Mouse (Mus musculus): ENCODE data around the gene Ccl26. TPM values are rescaled to one million over a fixed set of nuclear protein-coding genes. Genes with fewer than 3 reads are reported as not detected.
A peak's percentile ranks its signal among the peaks of the same experiment; 100 is the strongest.
"Not testable (repeated sequence)": the region's sequence is repeated elsewhere in the genome, so short reads cannot be mapped to it uniquely, and the experiment has no call there.

Gene Ccl26
- not detected for total RNA-seq (2018; cell fraction: chromatin; rRNA removed)
- not detected for total RNA-seq (2018; cell fraction: cytosol; rRNA removed)
- not detected for total RNA-seq (2018; cell fraction: nucleus; rRNA removed)
- polyA plus RNA-seq (2018) = not detected in 3 replicates

DNA sequence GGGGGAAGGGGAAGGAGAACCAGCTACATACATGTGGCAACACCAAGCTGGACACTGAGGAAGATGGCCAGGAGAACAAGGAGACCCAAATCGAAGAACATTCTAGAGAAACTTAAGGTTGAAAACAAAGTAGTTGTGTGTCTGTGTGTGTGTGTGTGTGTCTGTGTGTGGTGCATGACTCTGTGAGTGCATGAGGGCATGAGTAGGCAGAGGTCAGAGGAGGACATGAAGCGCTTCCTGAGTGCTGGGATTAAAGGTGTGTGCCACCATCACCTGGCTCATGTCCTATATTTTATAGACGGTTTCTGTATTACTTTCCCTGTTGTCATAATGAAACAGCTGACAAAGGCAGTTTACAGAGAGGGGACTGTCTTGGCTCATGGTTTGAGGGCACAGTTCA lies at the start of gene Ccl26:
Gene Ccl26 (minus strand): TSS at position 101 of the 400 bp plus-strand sequence.
- Histone ChIP-seq H3K79me2 (ENCODE audit: inconsistent target) (no peaks in the 10 kb centered on the region), H3K36me3 (ENCODE audit: inconsistent target) (no peaks in the 10 kb centered on the region), H3K4me3 (ENCODE audit: inconsistent target) (no peak within 1 kb of the TSS), H3K27ac (no peak within 1 kb of the TSS)
- 92% methylated on average over 3 of the region's 3 CpGs for WGBS (ENCODE audit: missing documents)

DNA sequence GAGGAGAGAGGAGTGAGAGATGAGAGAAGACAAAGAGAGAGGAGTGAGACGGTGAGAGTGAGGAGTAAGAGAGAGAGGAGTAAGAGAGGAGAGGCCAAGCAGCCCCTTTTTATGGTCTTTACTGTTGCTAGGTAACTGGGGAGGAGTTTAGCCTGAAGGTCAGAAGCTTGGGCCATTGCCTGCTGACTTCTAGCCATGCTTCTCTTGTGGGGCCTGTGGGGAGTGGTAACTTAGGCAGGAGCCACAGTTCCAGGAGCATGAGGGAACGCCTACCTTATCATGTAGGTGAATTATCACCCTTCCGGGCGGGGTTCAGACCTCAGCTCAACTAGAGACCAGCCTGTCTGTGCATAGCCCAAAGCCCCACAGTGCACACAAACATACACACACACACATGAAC lies 46.4 kb upstream of the Ccl26 start:
- WGBS (ENCODE audit: missing documents) = 89% methylated on average over 4 of the region's 4 CpGs
- no peaks in the 10 kb centered on the region for H3K36me3 ChIP-seq (ENCODE audit: inconsistent target)

DNA sequence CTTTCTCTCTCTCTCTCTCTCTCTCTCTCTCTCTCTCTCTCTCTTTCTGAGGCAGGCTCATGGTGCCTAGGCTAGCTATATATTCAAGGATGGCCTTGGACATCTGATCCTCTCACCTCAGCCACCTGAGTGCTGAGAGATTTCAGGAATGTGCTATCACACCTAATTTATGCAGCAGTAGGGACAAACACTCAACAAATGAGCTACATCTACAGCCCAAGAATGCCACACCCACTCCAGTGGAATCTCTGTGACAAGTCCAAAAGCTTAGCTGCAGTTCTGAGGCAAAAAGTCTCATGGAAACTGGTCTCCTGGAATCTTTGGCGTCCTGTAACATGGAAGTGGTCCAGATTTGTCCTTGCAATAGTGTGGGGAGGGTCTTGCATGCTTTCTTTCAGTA lies 44.2 kb upstream of the Ccl26 start:
- Histone ChIP-seq H3K36me3 (ENCODE audit: inconsistent target) (no peaks in the 10 kb centered on the region), H3K27ac (no peak overlapping the region), H3K4me3 (ENCODE audit: inconsistent target) (no peak overlapping the region), H3K79me2 (ENCODE audit: inconsistent target) (no peaks in the 10 kb centered on the region)
- 53% methylated on average over 1 of the region's 1 CpGs for WGBS (ENCODE audit: missing documents)

More for the DNA sequence above, 46.4 kb upstream of the Ccl26 start:
- no peaks in the 10 kb centered on the region for H3K79me2 ChIP-seq (ENCODE audit: inconsistent target)
- no peak overlapping the region for H3K27ac ChIP-seq
- no peak overlapping the region for H3K4me3 ChIP-seq (ENCODE audit: inconsistent target)

DNA sequence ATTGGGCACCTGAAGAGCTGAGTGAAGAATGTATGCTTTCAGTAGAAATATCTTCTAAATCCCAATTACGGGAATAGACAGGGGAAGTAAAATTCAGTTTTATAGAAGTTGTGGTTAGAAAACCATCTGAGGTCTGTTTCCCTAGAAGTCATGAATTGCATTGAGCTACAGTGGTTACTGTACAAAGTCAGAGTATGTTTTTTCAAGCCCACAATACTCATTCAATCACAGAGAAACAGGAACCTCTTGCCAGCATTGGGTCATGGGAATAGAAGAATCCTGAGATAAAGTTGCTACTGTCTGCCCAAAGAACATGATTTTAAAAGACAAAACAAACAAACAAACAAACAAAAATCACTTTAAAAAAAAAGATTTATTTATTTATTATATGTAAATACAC lies 43.3 kb upstream of the Ccl26 start:
- not testable (repeated sequence) for H3K4me3 ChIP-seq (ENCODE audit: inconsistent target); H3K36me3 ChIP-seq (ENCODE audit: inconsistent target); H3K27ac ChIP-seq; H3K79me2 ChIP-seq (ENCODE audit: inconsistent target)
- WGBS (ENCODE audit: missing documents) = no CpG with 5 or more reads among the region's 1 CpGs

DNA sequence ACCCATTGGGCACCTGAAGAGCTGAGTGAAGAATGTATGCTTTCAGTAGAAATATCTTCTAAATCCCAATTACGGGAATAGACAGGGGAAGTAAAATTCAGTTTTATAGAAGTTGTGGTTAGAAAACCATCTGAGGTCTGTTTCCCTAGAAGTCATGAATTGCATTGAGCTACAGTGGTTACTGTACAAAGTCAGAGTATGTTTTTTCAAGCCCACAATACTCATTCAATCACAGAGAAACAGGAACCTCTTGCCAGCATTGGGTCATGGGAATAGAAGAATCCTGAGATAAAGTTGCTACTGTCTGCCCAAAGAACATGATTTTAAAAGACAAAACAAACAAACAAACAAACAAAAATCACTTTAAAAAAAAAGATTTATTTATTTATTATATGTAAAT lies 41.3 kb upstream of the Ccl26 start:
- not testable (repeated sequence) for H3K79me2 ChIP-seq (ENCODE audit: inconsistent target); H3K36me3 ChIP-seq (ENCODE audit: inconsistent target); H3K4me3 ChIP-seq (ENCODE audit: inconsistent target); H3K27ac ChIP-seq
- WGBS (ENCODE audit: missing documents) = no CpG with 5 or more reads among the region's 1 CpGs

DNA sequence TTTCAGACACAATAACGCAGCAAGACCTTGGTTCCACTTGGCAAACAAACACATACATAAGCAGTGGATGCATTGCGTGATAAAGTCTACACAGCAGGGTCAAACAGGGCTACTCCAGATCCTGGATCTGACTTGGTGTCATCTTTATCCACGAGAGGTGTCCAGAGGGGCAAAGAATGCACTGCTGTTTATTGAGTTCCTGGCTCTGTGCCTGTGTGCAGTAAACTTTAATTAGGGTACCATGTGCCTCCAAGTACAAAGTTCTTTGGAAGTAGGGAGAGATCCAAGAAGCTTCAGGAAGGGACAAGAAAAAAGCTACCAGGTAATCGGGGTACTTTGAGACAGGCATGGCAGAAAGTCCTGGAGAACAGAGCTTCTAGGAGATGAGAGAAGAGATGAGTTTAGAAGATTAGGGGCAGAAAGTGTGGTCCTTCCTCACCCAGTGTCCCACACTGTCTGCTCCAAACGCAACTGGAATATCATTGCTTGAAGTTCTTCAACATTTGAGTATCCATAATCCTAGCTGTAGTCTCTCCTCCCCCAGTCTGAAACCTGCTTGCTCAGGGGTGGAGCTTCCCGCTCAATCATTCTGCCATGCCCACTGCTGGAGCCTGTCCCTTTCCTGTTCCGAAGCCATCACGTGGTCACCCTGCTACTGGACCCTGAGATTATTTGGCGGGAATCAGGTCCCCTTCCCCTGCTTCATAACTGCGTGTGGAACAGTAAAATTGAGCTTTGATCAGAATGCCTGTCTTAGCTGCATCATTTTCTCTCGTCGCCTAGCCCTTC lies 26.8 kb upstream of the Ccl26 start:
- H3K36me3 ChIP-seq (ENCODE audit: inconsistent target) = no peaks in the 10 kb centered on the region
- no peak overlapping the region for H3K4me3 ChIP-seq (ENCODE audit: inconsistent target)
- H3K27ac ChIP-seq = no peak overlapping the region
- WGBS (ENCODE audit: missing documents) = 89% methylated on average over 9 of the region's 12 CpGs
- H3K79me2 ChIP-seq (ENCODE audit: inconsistent target) = no peaks in the 10 kb centered on the region

DNA sequence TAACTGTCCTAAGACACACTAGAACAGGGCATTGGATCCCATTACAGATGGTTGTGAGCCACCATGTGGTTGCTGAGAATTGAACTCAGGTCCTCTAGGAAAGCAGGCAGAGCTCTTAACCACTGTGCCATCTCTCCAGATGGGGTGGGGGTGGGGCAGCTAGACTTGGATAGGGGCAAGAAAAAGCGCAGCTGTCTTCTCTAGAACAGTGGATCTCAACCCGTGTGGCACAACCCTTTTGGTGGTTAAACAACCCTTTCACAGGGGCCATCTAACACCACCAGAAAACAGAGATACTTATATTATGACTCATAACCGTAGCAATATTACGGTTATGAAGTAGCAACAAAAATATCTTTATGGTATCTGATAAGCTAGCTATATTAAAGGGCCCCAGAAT lies 24.4 kb upstream of the Ccl26 start:
- Histone ChIP-seq H3K79me2 (ENCODE audit: inconsistent target) (no peaks in the 10 kb centered on the region), H3K27ac (no peak overlapping the region), H3K36me3 (ENCODE audit: inconsistent target) (no peaks in the 10 kb centered on the region), H3K4me3 (ENCODE audit: inconsistent target) (no peak overlapping the region)
- WGBS (ENCODE audit: missing documents) = 84% methylated on average over 3 of the region's 4 CpGs

DNA sequence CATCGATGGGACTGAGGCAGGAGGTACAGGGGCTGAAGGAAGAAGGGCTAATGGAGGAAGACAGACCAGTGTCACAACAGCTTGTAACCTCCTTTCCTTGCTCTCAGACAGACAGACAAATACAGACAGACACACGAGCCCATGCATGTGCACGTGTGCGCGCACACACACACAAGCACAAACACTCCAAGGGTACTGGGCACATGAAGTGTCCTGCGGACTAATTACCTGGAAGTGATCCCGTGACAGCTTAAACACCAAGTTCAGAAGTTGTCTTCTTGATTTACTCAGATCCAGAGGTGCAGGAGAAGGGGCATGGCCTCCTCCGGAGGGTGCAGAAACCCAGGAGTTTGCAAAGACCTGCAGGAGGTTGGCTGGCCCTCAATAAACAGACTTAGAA lies 22.3 kb upstream of the Ccl26 start:
- no peak overlapping the region for H3K4me3 ChIP-seq (ENCODE audit: inconsistent target)
- H3K36me3 ChIP-seq (ENCODE audit: inconsistent target) = no peaks in the 10 kb centered on the region
- WGBS (ENCODE audit: missing documents) = 98% methylated on average over 8 of the region's 8 CpGs
- H3K79me2 ChIP-seq (ENCODE audit: inconsistent target) = no peaks in the 10 kb centered on the region
- H3K27ac ChIP-seq = no peak overlapping the region

DNA sequence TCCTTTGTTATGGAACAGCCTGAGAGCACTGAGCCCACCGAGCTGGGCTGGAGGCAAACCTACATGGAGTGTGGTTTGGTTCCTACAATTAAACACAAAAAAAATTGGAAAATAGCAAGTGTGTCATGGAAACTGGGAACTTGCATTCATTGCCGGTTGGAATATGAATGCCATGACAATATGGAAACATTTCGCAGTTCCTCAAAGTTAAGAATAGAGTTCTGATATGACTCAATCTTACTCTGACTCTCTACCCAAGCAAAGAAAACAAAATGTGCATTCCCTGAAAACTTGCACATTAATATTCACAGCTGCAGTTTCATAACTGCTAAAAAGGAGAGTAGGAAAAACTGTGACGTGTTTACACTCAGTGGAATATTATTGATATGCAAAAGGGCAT lies 19.0 kb upstream of the Ccl26 start:
- Histone ChIP-seq H3K27ac (no peak overlapping the region), H3K4me3 (ENCODE audit: inconsistent target) (no peak overlapping the region), H3K79me2 (ENCODE audit: inconsistent target) (no peaks in the 10 kb centered on the region), H3K36me3 (ENCODE audit: inconsistent target) (no peaks in the 10 kb centered on the region)
- 55% methylated on average over 4 of the region's 4 CpGs for WGBS (ENCODE audit: missing documents)

DNA sequence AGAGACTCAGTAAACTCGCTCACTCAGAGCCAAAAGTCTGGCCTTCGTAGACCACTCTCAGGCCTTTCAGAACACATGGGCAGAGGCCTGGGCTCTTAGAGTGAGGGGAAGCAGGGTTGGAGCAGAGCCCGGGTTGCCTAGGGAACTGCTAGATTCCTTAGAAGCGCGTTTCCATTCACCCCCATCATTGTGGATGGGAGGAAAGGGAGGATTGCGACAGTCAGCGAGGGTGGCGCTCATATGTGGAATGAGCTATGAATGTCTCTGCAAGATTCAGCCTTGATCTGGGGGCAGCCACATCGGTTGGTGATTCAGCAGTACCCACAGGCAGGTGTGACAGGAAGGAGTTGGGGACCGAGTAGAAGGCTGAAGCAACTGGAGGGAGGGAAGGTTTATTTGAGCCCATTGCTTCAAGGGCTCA lies 16.0 kb upstream of the Ccl26 start:
- H3K36me3 ChIP-seq (ENCODE audit: inconsistent target) = no peaks in the 10 kb centered on the region
- WGBS (ENCODE audit: missing documents) = 88% methylated on average over 10 of the region's 10 CpGs
- no peak overlapping the region for H3K27ac ChIP-seq
- no peaks in the 10 kb centered on the region for H3K79me2 ChIP-seq (ENCODE audit: inconsistent target)
- no peak overlapping the region for H3K4me3 ChIP-seq (ENCODE audit: inconsistent target)

DNA sequence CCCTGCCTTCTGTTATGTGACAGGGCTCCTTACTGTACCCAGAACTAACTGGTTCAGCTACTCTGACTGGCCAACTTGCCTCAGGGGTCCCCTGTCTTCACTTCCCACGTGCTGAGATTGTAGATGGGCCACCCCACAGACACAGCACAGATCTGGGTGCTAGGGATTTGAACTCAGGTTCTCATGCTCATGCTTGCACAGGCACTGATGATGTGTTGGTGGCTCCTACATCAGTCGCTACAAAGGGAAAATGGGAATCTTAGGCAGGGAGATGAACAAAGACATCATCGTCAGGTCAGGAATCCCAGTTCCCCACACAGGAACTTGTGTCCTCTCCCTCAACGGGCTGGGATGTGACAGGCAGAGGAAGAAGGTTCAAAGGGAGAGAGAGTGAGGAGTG lies 12.7 kb upstream of the Ccl26 start:
- 91% methylated on average over 4 of the region's 4 CpGs for WGBS (ENCODE audit: missing documents)
- Histone ChIP-seq H3K27ac (no peak overlapping the region), H3K79me2 (ENCODE audit: inconsistent target) (no peaks in the 10 kb centered on the region), H3K36me3 (ENCODE audit: inconsistent target) (no peaks in the 10 kb centered on the region), H3K4me3 (ENCODE audit: inconsistent target) (no peak overlapping the region)

DNA sequence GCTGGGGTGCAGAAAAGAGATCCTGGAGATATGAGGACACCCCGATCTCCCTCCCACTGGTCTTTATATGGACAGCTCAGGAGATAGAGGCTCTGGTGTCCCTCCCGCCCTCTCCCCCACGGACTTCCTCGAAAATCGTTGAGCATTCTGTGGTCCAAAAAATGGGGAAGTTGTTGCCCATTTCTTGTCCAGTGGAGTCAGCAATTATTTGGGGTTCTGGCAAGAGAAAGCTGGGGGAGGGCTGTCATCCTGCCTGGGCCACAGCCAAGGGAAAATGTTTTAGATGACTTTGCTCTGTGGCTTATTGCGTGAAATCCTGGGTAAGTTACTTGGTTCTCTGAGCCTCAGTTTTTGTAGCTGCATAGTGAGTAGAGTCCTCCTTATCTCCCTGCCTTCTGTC lies 9.6 kb upstream of the Ccl26 start, which contains the start of gene Ccl24:
Gene Ccl24 (minus strand): TSS at position 44 of the 400 bp plus-strand sequence.
- 4% methylated on average over 6 of the region's 6 CpGs for WGBS (ENCODE audit: missing documents)
- Histone ChIP-seq H3K27ac (no peak within 1 kb of the TSS; the same call in 1 of the 2 replicates), H3K36me3 (ENCODE audit: inconsistent target) (no peaks in the 10 kb centered on the region), H3K79me2 (ENCODE audit: inconsistent target) (no peaks in the 10 kb centered on the region), H3K4me3 (ENCODE audit: inconsistent target) (no peak within 1 kb of the TSS)

DNA sequence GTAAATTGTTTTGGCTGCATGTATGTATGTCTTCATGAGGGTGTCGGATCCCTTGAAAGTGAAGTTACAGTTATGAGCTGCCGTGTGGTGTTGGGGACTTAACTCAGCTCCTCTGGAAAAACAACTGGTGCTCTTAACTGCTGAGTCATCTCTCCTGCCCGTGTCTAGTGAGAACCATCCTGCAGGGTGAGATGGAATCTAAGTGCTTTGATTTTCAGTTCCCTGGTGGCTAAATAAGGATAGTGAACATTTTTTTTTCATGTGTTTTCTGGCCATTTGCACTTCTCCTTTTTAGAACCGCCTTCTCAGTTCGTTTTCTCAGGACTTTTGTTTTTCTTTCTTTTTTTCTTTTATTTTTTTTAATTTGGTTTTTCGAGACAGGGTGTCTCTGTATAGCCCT lies 5.3 kb upstream of the Ccl26 start:
- 3% methylated on average over 6 of the region's 6 CpGs for WGBS (ENCODE audit: missing documents)
- Histone ChIP-seq H3K79me2 (ENCODE audit: inconsistent target) (no peaks in the 10 kb centered on the region), H3K27ac (peak overlapping the region; percentile 51), H3K36me3 (ENCODE audit: inconsistent target) (no peaks in the 10 kb centered on the region), H3K4me3 (ENCODE audit: inconsistent target) (no peak overlapping the region)

DNA sequence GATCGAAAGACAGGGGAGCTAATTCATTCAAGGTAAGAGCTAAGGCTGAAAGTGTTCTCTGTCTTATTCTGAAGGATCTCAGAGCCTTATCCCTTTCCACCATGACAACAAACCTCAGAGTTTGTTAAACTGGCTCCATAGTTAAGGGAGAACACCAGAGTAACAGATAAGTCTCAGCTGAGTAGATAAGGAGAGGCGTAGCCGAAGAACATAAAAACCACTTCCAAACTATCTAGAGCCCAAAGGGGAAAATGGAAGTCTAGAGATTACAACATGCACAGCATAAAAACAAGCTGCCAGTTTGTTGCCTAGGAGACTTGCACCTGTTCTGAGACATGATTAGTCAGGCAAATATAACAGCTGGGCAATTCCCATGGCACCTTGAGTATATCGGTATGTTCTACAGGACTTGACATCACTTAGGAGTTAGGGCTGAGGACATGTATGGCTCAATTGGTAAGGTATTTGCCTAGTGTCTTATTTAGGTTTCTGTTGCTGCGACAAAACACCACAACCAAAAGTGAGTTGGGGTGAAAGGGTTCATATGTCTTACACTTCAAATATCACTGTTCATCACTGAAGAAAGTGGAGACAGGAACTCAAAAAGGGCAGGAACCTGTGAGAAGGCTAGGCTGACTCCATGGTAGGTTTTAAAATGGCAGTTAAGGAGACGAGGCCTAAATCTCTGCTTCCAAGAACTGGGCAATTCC lies 4.3 kb upstream of the Ccl26 start:
- H3K27ac ChIP-seq = peak overlapping the region; percentile 51
- H3K36me3 ChIP-seq (ENCODE audit: inconsistent target) = no peaks in the 10 kb centered on the region
- no peak overlapping the region for H3K4me3 ChIP-seq (ENCODE audit: inconsistent target)
- WGBS (ENCODE audit: missing documents) = 97% methylated on average over 6 of the region's 6 CpGs
- H3K79me2 ChIP-seq (ENCODE audit: inconsistent target) = no peaks in the 10 kb centered on the region

DNA sequence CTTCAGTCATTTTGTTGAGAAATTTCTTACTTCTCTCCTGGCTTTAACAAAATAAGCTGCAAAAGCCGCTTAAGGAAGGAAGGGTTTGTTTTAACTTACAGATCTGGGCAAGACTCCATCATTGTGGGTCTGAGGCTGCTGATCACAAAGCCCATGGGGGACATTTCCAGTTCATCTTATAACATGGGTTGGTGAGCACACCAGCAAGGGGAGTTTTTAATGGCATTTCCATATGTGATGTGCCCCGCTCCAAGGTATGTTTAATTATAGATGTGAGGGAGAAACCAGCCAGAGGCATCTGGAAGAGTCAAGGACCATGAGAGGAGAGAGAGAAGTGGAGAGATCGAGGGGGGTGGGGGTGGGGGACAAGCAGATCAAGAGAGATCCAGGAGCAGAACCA lies 5.7 kb downstream of the Ccl26 start:
- WGBS (ENCODE audit: missing documents) = 59% methylated on average over 3 of the region's 3 CpGs
- no peaks in the 10 kb centered on the region for H3K36me3 ChIP-seq (ENCODE audit: inconsistent target)
- no peak overlapping the region for H3K27ac ChIP-seq
- no peaks in the 10 kb centered on the region for H3K79me2 ChIP-seq (ENCODE audit: inconsistent target)
- H3K4me3 ChIP-seq (ENCODE audit: inconsistent target) = no peak overlapping the region
